ENCODE assay signal across 8 mouse cellular contexts in the genomic region with DNA sequence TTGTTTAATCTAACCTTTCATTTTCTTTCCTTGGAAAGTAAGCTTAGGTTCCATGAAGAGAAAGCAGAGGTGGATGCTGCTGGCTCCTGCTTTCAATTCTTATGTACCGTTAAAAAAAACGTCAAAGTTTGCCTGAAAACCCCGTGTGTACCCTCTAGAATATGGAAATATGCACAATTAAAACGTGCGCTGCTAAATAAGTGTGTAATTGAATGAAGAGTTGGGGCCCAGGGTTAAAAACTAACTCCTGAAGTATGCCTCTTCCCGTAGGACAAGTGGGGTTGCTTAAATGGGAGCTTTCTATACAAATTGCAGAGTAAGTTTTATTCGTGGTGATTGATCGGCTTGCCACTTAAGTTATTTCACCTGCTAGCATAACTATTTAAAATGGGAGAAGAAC. TPM values are rescaled to one million over a fixed set of nuclear protein-coding genes. Genes with fewer than 3 reads are reported as not detected.
DNase-seq lines count a peak whose midpoint lies in the region; ATAC-seq lines count a peak whose summit lies in the region.

No protein-coding gene starts in this region.

- no peaks in the 10 kb centered on the region for H3K27me3 ChIP-seq in liver, embryonic 11.5 days (replicated peaks; ENCODE audit: control insufficient read depth, insufficient read depth, low read length)
- no peaks in the 10 kb centered on the region for H3K27me3 ChIP-seq in embryonic facial prominence, embryonic 15.5 days
- no peaks in the 10 kb centered on the region for H3K27me3 ChIP-seq in limb, embryonic 12.5 days
- H3K27me3 ChIP-seq in neural tube, embryonic 15.5 days (replicated peaks): no peaks in the 10 kb centered on the region

- no peak overlapping the region for H3K27ac ChIP-seq in liver, embryonic 11.5 days (ENCODE audit: low read depth, low read length)
- H3K27ac ChIP-seq in embryonic facial prominence, embryonic 15.5 days (replicated peaks): peak overlapping the region; percentile 83; the same call in 1 of the 2 replicates
- H3K27ac ChIP-seq in limb, embryonic 12.5 days: 0 out of 2 replicates have a peak overlapping the region, but pooled peaks have one; percentile 20
- peak overlapping the region; percentile 90; the same call in 1 of the 2 replicates for H3K27ac ChIP-seq in neural tube, embryonic 15.5 days (replicated peaks)

- ATAC-seq in liver, embryonic 11.5 days (replicated peaks; ENCODE audit: low FRiP score): no peak
- no peak for ATAC-seq in embryonic facial prominence, embryonic 15.5 days (ENCODE audit: insufficient number of reproducible peaks, low FRiP score, low TSS enrichment, low read depth)
- ATAC-seq in limb, embryonic 12.5 days (ENCODE audit: insufficient number of reproducible peaks, insufficient read depth, low FRiP score, low TSS enrichment, low read depth): no peak
- ATAC-seq in neural tube, embryonic 15.5 days (ENCODE audit: low FRiP score): no peak

- H3K4me2 ChIP-seq in liver, embryonic 11.5 days: peak overlapping the region; percentile 55
- H3K4me2 ChIP-seq in embryonic facial prominence, embryonic 15.5 days (replicated peaks): peak overlapping the region; percentile 88
- peak overlapping the region; percentile 79 for H3K4me2 ChIP-seq in limb, embryonic 12.5 days
- H3K4me2 ChIP-seq in neural tube, embryonic 15.5 days: peak overlapping the region; percentile 81

- peaks cover 5% of the 10 kb centered on the region for H3K36me3 ChIP-seq in liver, embryonic 11.5 days (ENCODE audit: control insufficient read depth, insufficient read depth, low read length)
- peaks cover 14% of the 10 kb centered on the region; the same call in 1 of the 2 replicates for H3K36me3 ChIP-seq in embryonic facial prominence, embryonic 15.5 days
- peaks cover 12% of the 10 kb centered on the region for H3K36me3 ChIP-seq in limb, embryonic 12.5 days
- peaks cover 8% of the 10 kb centered on the region; the same call in 1 of the 2 replicates for H3K36me3 ChIP-seq in neural tube, embryonic 15.5 days

- H3K9me3 ChIP-seq in liver, embryonic 11.5 days (ENCODE audit: control insufficient read depth, low read length): no peaks in the 10 kb centered on the region
- H3K9me3 ChIP-seq in embryonic facial prominence, embryonic 15.5 days (replicated peaks): no peaks in the 10 kb centered on the region
- H3K9me3 ChIP-seq in limb, embryonic 12.5 days: no peaks in the 10 kb centered on the region
- no peaks in the 10 kb centered on the region for H3K9me3 ChIP-seq in neural tube, embryonic 15.5 days (replicated peaks)

- H3K4me3 ChIP-seq in liver, embryonic 11.5 days (ENCODE audit: low read depth, low read length): peak overlapping the region; percentile 75
- H3K4me3 ChIP-seq in embryonic facial prominence, embryonic 15.5 days (replicated peaks): peak overlapping the region; percentile 79
- peak overlapping the region; percentile 79 for H3K4me3 ChIP-seq in limb, embryonic 12.5 days (replicated peaks)
- peak overlapping the region; percentile 6; the same call in 1 of the 2 replicates for H3K4me3 ChIP-seq in neural tube, embryonic 15.5 days (replicated peaks)

- H3K9ac ChIP-seq in liver, embryonic 11.5 days (ENCODE audit: low read depth, low read length): peak overlapping the region; percentile 53; the same call in 1 of the 2 replicates
- H3K9ac ChIP-seq in embryonic facial prominence, embryonic 15.5 days: no peak overlapping the region
- H3K9ac ChIP-seq in limb, embryonic 12.5 days (replicated peaks): 0 out of 2 replicates have a peak overlapping the region, but pooled peaks have one; percentile 47
- peak overlapping the region; percentile 53; the same call in 1 of the 2 replicates for H3K9ac ChIP-seq in neural tube, embryonic 15.5 days (replicated peaks)

- H3K4me1 ChIP-seq in liver, embryonic 11.5 days (replicated peaks; ENCODE audit: control insufficient read depth, insufficient read depth, low read length): peaks cover 7% of the 10 kb centered on the region; the same call in 1 of the 2 replicates
- H3K4me1 ChIP-seq in embryonic facial prominence, embryonic 15.5 days: peaks cover 18% of the 10 kb centered on the region
- peaks cover 15% of the 10 kb centered on the region for H3K4me1 ChIP-seq in limb, embryonic 12.5 days (replicated peaks)
- H3K4me1 ChIP-seq in neural tube, embryonic 15.5 days: peaks cover 28% of the 10 kb centered on the region

- DNase-seq in liver, embryonic 11.5 days (ENCODE audit: low spot score): no peak
- no peak for DNase-seq in liver
- no peak for DNase-seq in right cerebral cortex, postnatal 10 days (ENCODE audit: low spot score in 2 of 2)
- DNase-seq in ovary, postnatal 36 days (ENCODE audit: low spot score): no peak
- no peak for DNase-seq in cerebellum, postnatal 25 days

- WGBS in liver, embryonic 11.5 days: 60% methylated on average over 8 of the region's 8 CpGs
- WGBS in embryonic facial prominence, embryonic 15.5 days: 26% methylated on average over 8 of the region's 8 CpGs
- 63% methylated on average over 8 of the region's 8 CpGs for WGBS in limb, embryonic 12.5 days
- WGBS in neural tube, embryonic 15.5 days: 53% methylated on average over 8 of the region's 8 CpGs

RNA-seq across cellular contexts. Expression of gene Hsph1, which starts 1.1 kb away (rescaled TPM):
- 116 and 119 TPM in 2 replicates for polyA plus RNA-seq in liver, embryonic 11.5 days (2014; fragmentation: Nextera tagmentation; extraction: Ambion mirVana)
- polyA plus RNA-seq in embryonic facial prominence, embryonic 15.5 days (2015; fragmentation: Nextera tagmentation; extraction: Ambion mirVana): 55.5 and 59.0 TPM in 2 replicates
- 80.9 and 82.2 TPM in 2 replicates for polyA plus RNA-seq in limb, embryonic 12.5 days (2016; fragmentation: Nextera tagmentation; extraction: Ambion mirVana)
- polyA plus RNA-seq in neural tube, embryonic 15.5 days (2015; fragmentation: Nextera tagmentation; extraction: Ambion mirVana): 94.9 and 96.7 TPM in 2 replicates

RNA-seq across cellular contexts. Expression of gene B3glct, which starts 40.7 kb away (rescaled TPM):
- 13.2 and 13.4 TPM in 2 replicates for polyA plus RNA-seq in liver, embryonic 11.5 days (2014; fragmentation: Nextera tagmentation; extraction: Ambion mirVana)
- 9.7 and 11.0 TPM in 2 replicates for polyA plus RNA-seq in embryonic facial prominence, embryonic 15.5 days (2015; fragmentation: Nextera tagmentation; extraction: Ambion mirVana)
- 15.1 and 17.8 TPM in 2 replicates for polyA plus RNA-seq in limb, embryonic 12.5 days (2016; fragmentation: Nextera tagmentation; extraction: Ambion mirVana)
- polyA plus RNA-seq in neural tube, embryonic 15.5 days (2015; fragmentation: Nextera tagmentation; extraction: Ambion mirVana): 13.9 and 14.6 TPM in 2 replicates

Comparison
In these comparisons a context has a peak if more than half of its experiments do, and no peak if none do; other contexts are left out.
1. H3K4me3 ChIP-seq: peak in every context shown above with its lines; median percentile 79 in embryonic facial prominence, embryonic 15.5 days; 79 in limb, embryonic 12.5 days; 75 in liver, embryonic 11.5 days; 6 in neural tube, embryonic 15.5 days.